Mouse (Mus musculus): ENCODE results near the gene Gm28374. TPM values are rescaled to one million over a fixed set of nuclear protein-coding genes. Genes with fewer than 3 reads are reported as not detected.

Gm28374 gene
- total RNA-seq, 2 experiments from 2014 or later: 0.57 to 1.5 TPM

Small RNAs within 50 kb of the gene (microRNA-seq; reads per million reads assigned to microRNA genes)
- 5.4 to 5.9 reads per million in 2 experiments for gene Mir6988

Other genes with a start within 250 kb of the Gm28374 start
- 10 to 100 TPM; 19.8 to 20.1 TPM for gene Frmd8, start 207.0 kb downstream of the Gm28374 start, total RNA-seq (2021)
- gene Slc25a45, start 204.4 kb downstream of the Gm28374 start, total RNA-seq (2021): 1 to 10 TPM; 3.6 to 3.7 TPM
- gene Tigd3, start 188.1 kb downstream of the Gm28374 start, total RNA-seq (2021): 1 to 10 TPM; 3.4 to 4.2 TPM
- gene Dpf2, start 169.2 kb downstream of the Gm28374 start, total RNA-seq (2021): 10 to 100 TPM; 78.1 to 92.3 TPM
- 1 to 10 TPM; 4.7 to 5.7 TPM for gene Cdc42ep2, start 157.4 kb downstream of the Gm28374 start, total RNA-seq (2021)
- 1 to 10 TPM; 8.0 to 10.0 TPM for gene Pola2, start 118.1 kb downstream of the Gm28374 start, total RNA-seq (2021)
- gene Slc22a20, start 96.1 kb downstream of the Gm28374 start, total RNA-seq (2021): not detected
- 10 to 100 TPM; 21.3 to 23.1 TPM for gene Capn1, start 66.4 kb downstream of the Gm28374 start, total RNA-seq (2021)
- gene Syvn1, start 35.7 kb downstream of the Gm28374 start, total RNA-seq (2021): 10 to 100 TPM; 42.5 to 45.3 TPM
- gene Mrpl49, start 24.5 kb downstream of the Gm28374 start, total RNA-seq (2021): 10 to 100 TPM; 39.9 to 50.8 TPM
- gene Fau, start 24.4 kb downstream of the Gm28374 start, total RNA-seq (2021): 100 to 1,000 TPM; 583 to 634 TPM
- gene Znhit2, start 21.1 kb downstream of the Gm28374 start, total RNA-seq (2021): 10 to 100 TPM; 39.5 to 41.2 TPM
- gene Tm7sf2, start 13.9 kb downstream of the Gm28374 start, total RNA-seq (2021): 10 to 100 TPM; 40.1 to 44.2 TPM
- 10 to 100 TPM; 84.3 to 95.9 TPM for gene Vps51, start 5.0 kb downstream of the Gm28374 start, total RNA-seq (2021)
- not detected for gene Tmem262, start 2.2 kb downstream of the Gm28374 start, total RNA-seq (2021)
- 10 to 100 TPM; 33.1 to 33.7 TPM for gene Zfpl1, start 2.7 kb upstream of the Gm28374 start, total RNA-seq (2021)
- 1 to 10 TPM in 1 of 2 experiments, under 1 TPM in 1; 0.99 to 1.0 TPM for gene Cdca5, start 2.7 kb upstream of the Gm28374 start, total RNA-seq (2021)
- not detected for gene AC131692.1, start 12.2 kb upstream of the Gm28374 start, total RNA-seq (2021)
- gene Naaladl1, start 23.5 kb upstream of the Gm28374 start, total RNA-seq (2021): not detected
- 10 to 100 TPM; 16.8 to 18.2 TPM for gene Sac3d1, start 36.4 kb upstream of the Gm28374 start, total RNA-seq (2021)
- 10 to 100 TPM; 42.3 to 43.7 TPM for gene Snx15, start 46.0 kb upstream of the Gm28374 start, total RNA-seq (2021)
- under 1 TPM in 1 of 2 experiments, not detected in 1; 0.39 TPM for gene Batf2, start 58.7 kb upstream of the Gm28374 start, total RNA-seq (2021)
- gene Arl2, start 59.3 kb upstream of the Gm28374 start, total RNA-seq (2021): 10 to 100 TPM; 63.2 to 65.9 TPM
- gene Majin, start 102.1 kb upstream of the Gm28374 start, total RNA-seq (2021): not detected
- not detected for gene Gpha2, start 144.1 kb upstream of the Gm28374 start, total RNA-seq (2021)
- gene Ppp2r5b, start 153.6 kb upstream of the Gm28374 start, total RNA-seq (2021): 100 to 1,000 TPM; 158 to 170 TPM
- gene Atg2a, start 159.4 kb upstream of the Gm28374 start, total RNA-seq (2021): 10 to 100 TPM; 35.9 to 38.2 TPM
- gene Ehd1, start 194.5 kb upstream of the Gm28374 start, total RNA-seq (2021): 10 to 100 TPM; 68.8 to 79.0 TPM
- 1 to 10 TPM; 4.9 to 5.6 TPM for gene Cdc42bpg, start 224.2 kb upstream of the Gm28374 start, total RNA-seq (2021)

Data from layer of hippocampus, postnatal 14 days (tissue).